Mouse (Mus musculus) erythroblast, adult 5-6 weeks (primary cell): ENCODE measurements around the gene Rab14. TPM values are rescaled to one million over a fixed set of nuclear protein-coding genes. Genes with fewer than 3 reads are reported as not detected.
A peak's percentile ranks its signal among the peaks of the same experiment; 100 is the strongest.

Experiments used
- ATAC-seq: replicated peaks from 2 replicates; pipeline ENCODE4 v1.8.0; 2016; ENCODE audit warnings: moderate number of reproducible peaks, mild to moderate bottlenecking, moderate TSS enrichment, inconsistent platforms; ENCODE audit not compliant: poor library complexity, low FRiP score, severe bottlenecking
- total RNA-seq, 2 experiments: library from RNA; stranded (forward) in 1 of 2; stranded (reverse) in 1 of 2; fragments of 150-400 nt in 1 of 2; fragments of 200-764, 138-1000 nt in 1 of 2; gene quantifications; 2 replicates each; pipeline versions ENCODE4 v1.2.3 to v1.2.4; 2015 to 2017; ENCODE audit warnings: low replicate concordance in 2 of 2

Rab14 gene
- total RNA-seq, 2 experiments from 2014 or later, result 58.4 to 61.2 TPM

GRCm38 (mm10) chr2:35203729-35204128 lies 2.8 kb upstream of the Rab14 start:
- ATAC-seq, result no peak

- ATAC-seq, result peak; percentile 38
Observed at GRCm38 (mm10) chr2:35199971-35200897, 686 bp downstream of the Rab14 start.

GRCm38 (mm10) chr2:35199541-35199940 lies 1.4 kb downstream of the Rab14 start:
- ATAC-seq, result peak; percentile 29

GRCm38 (mm10) chr2:35195626-35196544 lies 5.0 kb downstream of the Rab14 start:
- no peak for ATAC-seq

- ATAC-seq, result 0 out of 2 replicates have a peak, but pooled peaks have one; percentile 27
Observed at GRCm38 (mm10) chr2:35193976-35194375, 6.9 kb downstream of the Rab14 start.

- ATAC-seq, result no peak
Observed at GRCm38 (mm10) chr2:35188929-35189328, 12.0 kb downstream of the Rab14 start.

- ATAC-seq, result no peak
Observed at GRCm38 (mm10) chr2:35183115-35183673, 17.7 kb downstream of the Rab14 start.

GRCm38 (mm10) chr2:35178153-35178552 lies 22.8 kb downstream of the Rab14 start:
- ATAC-seq, result no peak

- ATAC-seq, result no peak
Observed at GRCm38 (mm10) chr2:35175281-35176065, 25.4 kb downstream of the Rab14 start.

GRCm38 (mm10) chr2:35174100-35174499 lies 26.8 kb downstream of the Rab14 start:
- ATAC-seq, result no peak

- ATAC-seq, result no peak
Observed at GRCm38 (mm10) chr2:35173666-35174065, 27.3 kb downstream of the Rab14 start.

- ATAC-seq, result no peak
Observed at GRCm38 (mm10) chr2:35172246-35172645, 28.7 kb downstream of the Rab14 start.

- ATAC-seq, result no peak
Observed at GRCm38 (mm10) chr2:35171341-35171861, 29.5 kb downstream of the Rab14 start.

GRCm38 (mm10) chr2:35169452-35169851 lies 31.5 kb downstream of the Rab14 start:
- ATAC-seq, result no peak

GRCm38 (mm10) chr2:35166816-35167215 lies 34.1 kb downstream of the Rab14 start:
- ATAC-seq, result no peak

- ATAC-seq, result no peak
Observed at GRCm38 (mm10) chr2:35165416-35165815, 35.5 kb downstream of the Rab14 start.

- no peak for ATAC-seq
Observed at GRCm38 (mm10) chr2:35163396-35163795, 37.5 kb downstream of the Rab14 start.

GRCm38 (mm10) chr2:35161846-35162488 lies 39.0 kb downstream of the Rab14 start:
- no peak for ATAC-seq

GRCm38 (mm10) chr2:35160206-35160605 lies 40.7 kb downstream of the Rab14 start:
- ATAC-seq, result peak; percentile 79
